Comparison of ENCODE assay signal across 9 mouse cellular contexts in the genomic region with DNA sequence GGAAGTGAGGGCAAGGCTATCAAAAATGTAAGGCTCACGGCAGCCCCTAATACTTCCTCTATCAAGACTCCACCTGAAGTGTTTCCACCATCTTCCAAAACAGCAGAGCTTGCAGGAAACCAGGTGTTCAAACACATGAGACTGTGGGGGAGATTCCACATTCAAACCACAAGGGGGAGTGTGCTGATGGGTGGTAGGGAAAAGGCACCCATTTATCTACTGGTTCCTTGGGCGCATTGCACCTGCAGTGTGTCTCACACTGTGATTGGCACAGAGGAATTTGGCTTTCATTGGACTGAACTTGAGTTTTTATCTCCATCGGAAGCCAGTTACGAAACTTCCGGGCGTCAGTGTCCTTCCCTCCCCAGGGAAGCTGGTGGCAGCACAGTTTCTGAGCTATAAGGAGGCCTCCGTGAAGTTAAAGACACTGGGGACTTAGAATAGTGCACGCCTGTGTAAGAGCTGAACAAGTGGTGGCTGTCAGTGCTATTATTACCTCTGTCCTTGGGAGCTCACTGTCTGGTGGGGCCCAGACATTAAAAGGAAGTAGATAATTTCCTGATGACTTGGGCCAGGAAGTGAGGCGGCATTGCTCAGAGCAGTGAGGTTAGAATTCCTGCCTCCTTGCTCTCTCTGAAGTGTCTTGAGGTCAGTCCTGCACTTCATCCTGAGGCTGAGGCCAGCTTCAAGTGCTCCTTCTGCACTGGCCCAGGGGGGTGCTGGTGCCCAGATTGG. TPM values are rescaled to one million over a fixed set of nuclear protein-coding genes. Genes with fewer than 3 reads are reported as not detected.
DNase-seq lines count a peak whose midpoint lies in the region; ATAC-seq and TF ChIP-seq lines count a peak whose summit lies in the region.
"Had no signal": no experiment of that assay in that cellular context is flagged by ENCODE, and none has a peak within 500 bp of the region (broad histone marks: within the 10 kb centered on the region; RNA-seq: fewer than 3 reads in every experiment).

No protein-coding gene starts in this region.

- TF ChIP-seq CTCF in stomach, postnatal 0 days (IDR thresholded peaks at IDR 0.05; ENCODE audit: low read depth): peak; percentile 69

- no peaks in the 10 kb centered on the region for H3K36me3 ChIP-seq in stomach, postnatal 0 days (ENCODE audit: control insufficient read depth, insufficient read depth, low read length)
- H3K36me3 ChIP-seq: embryonic facial prominence, embryonic 12.5 days had no signal

- H3K27me3 ChIP-seq in stomach, postnatal 0 days (ENCODE audit: control insufficient read depth, insufficient read depth, low read length): no peaks in the 10 kb centered on the region
- H3K27me3 ChIP-seq: embryonic facial prominence, embryonic 12.5 days had no signal

- H3K27ac ChIP-seq in stomach, postnatal 0 days (replicated peaks): no peak overlapping the region
- H3K27ac ChIP-seq: embryonic facial prominence, embryonic 12.5 days had no signal

- TF ChIP-seq EP300 in stomach, postnatal 0 days (optimal IDR thresholded peaks at IDR 0.05): no peak

- H3K4me2 ChIP-seq in stomach, postnatal 0 days (replicated peaks; ENCODE audit: low read depth): no peak overlapping the region
- H3K4me2 ChIP-seq: embryonic facial prominence, embryonic 12.5 days had no signal

- no peak for ATAC-seq in stomach, postnatal 0 days (ENCODE audit: low FRiP score, low TSS enrichment)
- ATAC-seq in monocyte, adult 5-6 weeks (replicated peaks; ENCODE audit: insufficient number of reproducible peaks, low FRiP score, low TSS enrichment, poor library complexity, severe bottlenecking): no peak

- H3K9ac ChIP-seq in stomach, postnatal 0 days (ENCODE audit: low read length): no peak overlapping the region
- H3K9ac ChIP-seq: embryonic facial prominence, embryonic 12.5 days had no signal

- H3K9me3 ChIP-seq in stomach, postnatal 0 days (ENCODE audit: control insufficient read depth, low read length): no peaks in the 10 kb centered on the region
- H3K9me3 ChIP-seq: embryonic facial prominence, embryonic 12.5 days had no signal

- H3K4me1 ChIP-seq in stomach, postnatal 0 days (replicated peaks; ENCODE audit: control insufficient read depth, insufficient read depth): no peaks in the 10 kb centered on the region

- DNase-seq in adrenal gland, postnatal 14 days: peak; percentile 40
- no peak for DNase-seq in adrenal gland, postnatal 4 days (ENCODE audit: low spot score in 2 of 2)
- DNase-seq in thymus, postnatal 25 days: peak; percentile 2
- no peak for DNase-seq in thymus, postnatal 36 days
- peak; percentile 27 for DNase-seq in kidney, postnatal 10 days
- no peak for DNase-seq in stomach, postnatal 0 days (ENCODE audit: low spot score)
- DNase-seq in embryo, embryonic 11 days: no peak

- 70% methylated on average over 9 of the region's 9 CpGs for WGBS in stomach, postnatal 0 days

- H3K4me3 ChIP-seq in stomach, postnatal 0 days (ENCODE audit: low read depth, low read length): no peak overlapping the region
- H3K4me3 ChIP-seq: embryonic facial prominence, embryonic 12.5 days had no signal

RNA-seq across cellular contexts. Expression of a gene that starts 49.0 kb away (rescaled TPM):
- 1.8 and 1.9 TPM in 2 replicates for total RNA-seq in adrenal gland, postnatal 14 days (2021)
- 1 to 10 TPM; 2.3 TPM for total RNA-seq in adrenal gland, postnatal 4 days (2021)
- polyA plus RNA-seq in stomach, postnatal 0 days (2015; fragmentation: Nextera tagmentation; extraction: Ambion mirVana): 2.2 and 3.1 TPM in 2 replicates
- 0.11 TPM in 1 of 3 replicates, not detected in the others for total RNA-seq in monocyte, adult 5-6 weeks (2017)

Comparison
In these comparisons a context has a peak if more than half of its experiments do, and no peak if none do; other contexts are left out.
1. DNase-seq: peak in adrenal gland, postnatal 14 days (single experiment), thymus, postnatal 25 days (single experiment) and kidney, postnatal 10 days (single experiment); none in adrenal gland, postnatal 4 days (0 of 2), thymus, postnatal 36 days (0 of 2), stomach, postnatal 0 days (single experiment) and embryo, embryonic 11 days (single experiment).